Mouse (Mus musculus): ENCODE results near the gene Syk.

- TF ChIP-seq CTCF (IDR thresholded peaks at IDR 0.05; ENCODE audit: low read depth, low read length) = no peak
- TF ChIP-seq POLR2A (IDR thresholded peaks at IDR 0.05; ENCODE audit: insufficient read depth, low read length) = no peak
- no peak for TF ChIP-seq EP300 (IDR thresholded peaks at IDR 0.05; ENCODE audit: insufficient read depth, low read depth, low read length)
Measured at GRCm38 (mm10) chr13:52636176-52636748, 53.3 kb downstream of the Syk start.

All from ES-Bruce4 (cell line).